Mouse (Mus musculus): ENCODE measurements around the gene Col18a1. TPM values are rescaled to one million over a fixed set of nuclear protein-coding genes. Genes with fewer than 3 reads are reported as not detected.

The Col18a1 gene
- polyA plus RNA-seq, 1 experiment = 35.2 TPM

DNA sequence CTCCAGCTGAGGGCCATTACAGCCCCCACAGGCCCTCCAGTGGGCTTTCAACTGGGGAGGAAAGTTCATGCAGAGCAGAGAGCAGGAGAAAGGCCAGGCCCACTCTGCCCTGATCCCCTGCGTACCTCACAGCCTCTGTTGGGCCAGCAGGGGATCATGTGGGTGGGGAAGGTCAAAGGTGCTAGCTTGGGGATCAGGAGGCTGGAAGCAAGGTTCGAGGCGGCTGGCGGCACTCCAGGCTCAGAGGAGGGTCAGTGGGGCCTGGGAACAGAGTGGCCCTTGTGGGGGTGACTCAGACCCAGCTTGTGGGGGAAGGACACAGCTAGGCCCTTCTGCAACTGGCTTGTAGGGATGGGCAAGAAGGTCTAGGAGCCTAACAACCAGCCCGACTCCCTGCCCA, 42.9 kb upstream of the Col18a1 start:
- Histone ChIP-seq H3K27ac (ENCODE audit: insufficient read depth, low read depth, low read length) (no peak overlapping the region), H3K27me3 (ENCODE audit: control insufficient read depth, insufficient read depth, low read length) (no peaks in the 10 kb centered on the region), H3K4me1 (ENCODE audit: control insufficient read depth, insufficient read depth, insufficient read length, low read length) (peaks cover 19% of the 10 kb centered on the region; the same call in 1 of the 2 replicates), H3K36me3 (ENCODE audit: control insufficient read depth, insufficient read depth, low read length) (no peaks in the 10 kb centered on the region), H3K4me3 (ENCODE audit: low read depth, low read length) (no peak overlapping the region)
- 73% methylated on average over 5 of the region's 5 CpGs for WGBS
- no peak for TF ChIP-seq POLR2A (IDR thresholded peaks at IDR 0.05; ENCODE audit: low read depth, low read length)
- TF ChIP-seq CTCF (IDR thresholded peaks at IDR 0.05; ENCODE audit: extremely low read depth, insufficient read length, insufficient replicate concordance, low read depth, low read length) = no peak

DNA sequence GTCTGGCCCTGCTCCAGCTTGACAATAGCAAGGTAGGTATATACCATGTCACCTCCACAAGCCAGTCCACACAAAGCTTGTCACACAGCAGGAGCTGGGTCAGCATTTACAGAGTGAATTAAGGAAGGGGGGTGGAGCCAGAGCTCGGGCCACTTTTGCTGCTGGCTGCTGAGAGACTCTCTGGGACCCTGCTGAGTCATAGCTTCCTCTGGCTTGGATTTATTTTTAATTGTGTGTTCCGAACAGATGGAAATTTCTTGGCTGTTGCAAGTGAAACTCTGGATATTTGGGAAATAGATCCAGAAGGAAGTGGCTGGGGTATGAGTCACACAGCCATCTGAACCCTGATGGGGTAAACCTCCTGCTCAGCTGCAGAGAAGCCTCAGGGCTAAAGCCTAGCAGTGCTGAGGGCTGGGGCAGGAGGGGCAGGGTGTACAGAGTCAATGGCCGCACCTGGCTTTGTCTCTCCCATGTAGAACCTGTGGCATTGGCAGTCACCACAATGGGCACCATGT, 40.3 kb upstream of the Col18a1 start:
- no peaks in the 10 kb centered on the region for H3K36me3 ChIP-seq (ENCODE audit: control insufficient read depth, insufficient read depth, low read length)
- peak overlapping the region; percentile 44; the same call in 1 of the 2 replicates for H3K27ac ChIP-seq (ENCODE audit: insufficient read depth, low read depth, low read length)
- WGBS = 45% methylated on average over 3 of the region's 3 CpGs

DNA sequence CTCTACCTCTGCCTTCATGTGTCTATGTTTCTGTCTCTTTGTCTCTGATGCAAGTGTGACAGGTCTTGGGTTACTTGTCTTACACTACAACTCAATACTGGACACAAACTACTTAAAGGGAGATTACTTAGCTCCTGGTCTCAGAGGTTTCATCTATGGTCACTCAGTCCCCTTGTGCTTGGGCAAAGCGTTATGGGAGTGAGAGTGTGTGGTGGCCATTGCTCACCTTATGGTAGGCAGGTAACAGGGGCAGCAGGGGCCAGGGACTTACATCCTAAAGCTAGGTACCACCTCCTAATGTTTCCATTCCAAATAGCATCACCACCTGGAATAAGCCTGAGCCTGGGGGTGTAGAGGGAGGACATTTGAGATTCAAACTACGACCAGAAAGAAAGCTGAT, 39.8 kb upstream of the Col18a1 start:
- Histone ChIP-seq H3K27ac (ENCODE audit: insufficient read depth, low read depth, low read length) (no peak overlapping the region), H3K27me3 (ENCODE audit: control insufficient read depth, insufficient read depth, low read length) (no peaks in the 10 kb centered on the region), H3K4me1 (ENCODE audit: control insufficient read depth, insufficient read depth, insufficient read length, low read length) (peaks cover 10% of the 10 kb centered on the region; the same call in 1 of the 2 replicates), H3K4me3 (ENCODE audit: low read depth, low read length) (no peak overlapping the region), H3K36me3 (ENCODE audit: control insufficient read depth, insufficient read depth, low read length) (no peaks in the 10 kb centered on the region)
- TF ChIP-seq CTCF (IDR thresholded peaks at IDR 0.05; ENCODE audit: extremely low read depth, insufficient read length, insufficient replicate concordance, low read depth, low read length) = no peak
- TF ChIP-seq POLR2A (IDR thresholded peaks at IDR 0.05; ENCODE audit: low read depth, low read length) = no peak
- WGBS = 79% methylated on average over 2 of the region's 2 CpGs

More for the DNA sequence above, 40.3 kb upstream of the Col18a1 start:
- TF ChIP-seq CTCF (IDR thresholded peaks at IDR 0.05; ENCODE audit: extremely low read depth, insufficient read length, insufficient replicate concordance, low read depth, low read length) (no peak), POLR2A (IDR thresholded peaks at IDR 0.05; ENCODE audit: low read depth, low read length) (no peak)
- Histone ChIP-seq H3K27me3 (ENCODE audit: control insufficient read depth, insufficient read depth, low read length) (no peaks in the 10 kb centered on the region), H3K4me1 (ENCODE audit: control insufficient read depth, insufficient read depth, insufficient read length, low read length) (peaks cover 14% of the 10 kb centered on the region; the same call in 1 of the 2 replicates), H3K4me3 (ENCODE audit: low read depth, low read length) (no peak overlapping the region)

DNA sequence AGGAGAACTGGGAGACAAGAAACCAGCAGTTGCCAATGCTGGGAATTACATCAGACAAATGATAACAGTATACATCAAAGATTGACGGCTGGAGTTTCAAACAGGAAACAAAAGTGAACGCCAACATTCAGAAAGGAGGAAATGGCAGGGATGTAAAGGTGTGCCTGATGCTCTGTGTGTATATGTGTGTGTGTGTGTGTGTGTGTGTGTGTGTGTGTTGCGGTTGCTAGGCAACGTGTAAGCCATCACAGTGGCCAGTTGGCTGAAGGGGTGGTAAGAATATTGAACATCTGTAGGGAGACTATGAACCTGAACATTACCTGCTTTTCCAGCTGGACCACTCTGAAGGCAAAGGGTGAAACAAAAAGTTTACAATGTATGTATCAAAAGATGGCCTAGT, 37.6 kb upstream of the Col18a1 start:
- H3K36me3 ChIP-seq (ENCODE audit: control insufficient read depth, insufficient read depth, low read length) = no peaks in the 10 kb centered on the region
- WGBS = 45% methylated on average over 4 of the region's 4 CpGs
- TF ChIP-seq POLR2A (IDR thresholded peaks at IDR 0.05; ENCODE audit: low read depth, low read length) (no peak), CTCF (IDR thresholded peaks at IDR 0.05; ENCODE audit: extremely low read depth, insufficient read length, insufficient replicate concordance, low read depth, low read length) (no peak)
- no peaks in the 10 kb centered on the region for H3K27me3 ChIP-seq (ENCODE audit: control insufficient read depth, insufficient read depth, low read length)
- H3K4me1 ChIP-seq (ENCODE audit: control insufficient read depth, insufficient read depth, insufficient read length, low read length) = 0 out of 2 replicates have a peak, but pooled peaks cover 2% of the 10 kb centered on the region
- H3K4me3 ChIP-seq (ENCODE audit: low read depth, low read length) = no peak overlapping the region
- H3K27ac ChIP-seq (ENCODE audit: insufficient read depth, low read depth, low read length) = no peak overlapping the region

DNA sequence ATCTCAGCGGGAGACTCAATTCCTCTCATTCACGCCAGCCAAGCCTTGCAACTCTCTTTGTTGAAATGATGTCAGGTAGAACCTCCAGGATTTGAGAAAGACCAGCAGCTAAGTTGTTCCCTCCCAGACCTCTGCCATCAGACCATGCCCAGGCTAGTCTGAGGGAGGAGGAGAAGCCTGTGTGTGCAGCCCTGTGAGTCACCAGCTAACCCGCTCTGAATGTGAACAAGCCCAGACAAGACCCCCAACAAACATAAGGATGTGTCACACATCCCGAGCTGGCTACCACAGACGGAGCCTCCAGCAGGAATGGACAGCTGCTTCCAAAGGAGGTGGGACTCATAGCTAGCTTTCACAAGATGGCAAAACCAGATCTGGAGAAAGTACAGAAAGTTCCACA, 35.6 kb upstream of the Col18a1 start:
- Histone ChIP-seq H3K27me3 (ENCODE audit: control insufficient read depth, insufficient read depth, low read length) (no peaks in the 10 kb centered on the region), H3K36me3 (ENCODE audit: control insufficient read depth, insufficient read depth, low read length) (no peaks in the 10 kb centered on the region), H3K27ac (ENCODE audit: insufficient read depth, low read depth, low read length) (no peak overlapping the region), H3K4me1 (ENCODE audit: control insufficient read depth, insufficient read depth, insufficient read length, low read length) (0 out of 2 replicates have a peak, but pooled peaks cover 2% of the 10 kb centered on the region), H3K4me3 (ENCODE audit: low read depth, low read length) (no peak overlapping the region)
- TF ChIP-seq CTCF (IDR thresholded peaks at IDR 0.05; ENCODE audit: extremely low read depth, insufficient read length, insufficient replicate concordance, low read depth, low read length) (no peak), POLR2A (IDR thresholded peaks at IDR 0.05; ENCODE audit: low read depth, low read length) (no peak)
- 81% methylated on average over 5 of the region's 5 CpGs for WGBS

DNA sequence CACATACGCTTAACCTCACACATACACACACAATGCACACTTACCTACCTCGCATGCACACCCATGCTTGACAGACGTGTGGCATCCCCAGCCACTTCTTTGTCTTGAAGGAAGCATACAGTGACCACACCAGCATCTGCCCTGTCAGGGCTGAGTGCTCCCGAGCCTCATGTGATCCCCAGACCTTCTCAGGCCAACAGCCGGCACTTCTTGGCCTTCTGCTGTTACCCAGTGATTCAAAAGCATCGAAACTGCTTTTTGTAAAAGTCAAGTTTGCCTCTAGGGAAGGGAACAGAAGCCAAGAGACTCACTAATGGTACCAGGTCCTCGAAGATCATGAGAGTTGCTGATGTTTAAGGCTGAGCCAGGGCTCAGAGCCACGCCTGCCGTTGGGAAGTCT, 33.9 kb upstream of the Col18a1 start:
- Histone ChIP-seq H3K27ac (ENCODE audit: insufficient read depth, low read depth, low read length) (no peak overlapping the region), H3K4me3 (ENCODE audit: low read depth, low read length) (no peak overlapping the region), H3K36me3 (ENCODE audit: control insufficient read depth, insufficient read depth, low read length) (no peaks in the 10 kb centered on the region), H3K27me3 (ENCODE audit: control insufficient read depth, insufficient read depth, low read length) (no peaks in the 10 kb centered on the region), H3K4me1 (ENCODE audit: control insufficient read depth, insufficient read depth, insufficient read length, low read length) (no peaks in the 10 kb centered on the region)
- TF ChIP-seq CTCF (IDR thresholded peaks at IDR 0.05; ENCODE audit: extremely low read depth, insufficient read length, insufficient replicate concordance, low read depth, low read length) = no peak
- no peak for TF ChIP-seq POLR2A (IDR thresholded peaks at IDR 0.05; ENCODE audit: low read depth, low read length)
- WGBS = 80% methylated on average over 9 of the region's 9 CpGs

DNA sequence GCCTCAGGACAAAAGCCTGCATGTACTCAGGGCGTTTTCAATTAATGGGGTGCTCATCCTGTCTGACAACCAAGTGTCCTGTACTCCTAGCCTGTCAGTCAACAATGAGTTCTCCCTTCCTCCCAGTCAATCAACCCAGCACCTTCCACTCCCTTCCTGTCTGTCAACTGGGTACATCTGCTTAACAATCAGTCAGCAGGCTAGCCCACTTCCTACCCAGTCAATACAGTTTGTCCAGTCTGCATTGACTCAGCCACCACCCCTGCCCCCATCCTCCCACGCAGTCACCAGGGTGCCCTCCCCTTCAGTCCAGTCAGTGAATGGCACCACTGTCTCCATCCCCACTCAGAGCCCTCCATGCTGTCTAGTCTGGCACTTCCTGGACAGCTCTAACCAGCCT, 32.9 kb upstream of the Col18a1 start:
- Histone ChIP-seq H3K36me3 (ENCODE audit: control insufficient read depth, insufficient read depth, low read length) (no peaks in the 10 kb centered on the region), H3K27me3 (ENCODE audit: control insufficient read depth, insufficient read depth, low read length) (no peaks in the 10 kb centered on the region), H3K4me3 (ENCODE audit: low read depth, low read length) (no peak overlapping the region), H3K27ac (ENCODE audit: insufficient read depth, low read depth, low read length) (no peak overlapping the region), H3K4me1 (ENCODE audit: control insufficient read depth, insufficient read depth, insufficient read length, low read length) (no peaks in the 10 kb centered on the region)
- WGBS = 77% methylated on average over 2 of the region's 2 CpGs
- TF ChIP-seq POLR2A (IDR thresholded peaks at IDR 0.05; ENCODE audit: low read depth, low read length) (no peak), CTCF (IDR thresholded peaks at IDR 0.05; ENCODE audit: extremely low read depth, insufficient read length, insufficient replicate concordance, low read depth, low read length) (no peak)

All from small intestine, adult 2 months (tissue).